ENCODE assay signal across 15 mouse cellular contexts in the genomic region with DNA sequence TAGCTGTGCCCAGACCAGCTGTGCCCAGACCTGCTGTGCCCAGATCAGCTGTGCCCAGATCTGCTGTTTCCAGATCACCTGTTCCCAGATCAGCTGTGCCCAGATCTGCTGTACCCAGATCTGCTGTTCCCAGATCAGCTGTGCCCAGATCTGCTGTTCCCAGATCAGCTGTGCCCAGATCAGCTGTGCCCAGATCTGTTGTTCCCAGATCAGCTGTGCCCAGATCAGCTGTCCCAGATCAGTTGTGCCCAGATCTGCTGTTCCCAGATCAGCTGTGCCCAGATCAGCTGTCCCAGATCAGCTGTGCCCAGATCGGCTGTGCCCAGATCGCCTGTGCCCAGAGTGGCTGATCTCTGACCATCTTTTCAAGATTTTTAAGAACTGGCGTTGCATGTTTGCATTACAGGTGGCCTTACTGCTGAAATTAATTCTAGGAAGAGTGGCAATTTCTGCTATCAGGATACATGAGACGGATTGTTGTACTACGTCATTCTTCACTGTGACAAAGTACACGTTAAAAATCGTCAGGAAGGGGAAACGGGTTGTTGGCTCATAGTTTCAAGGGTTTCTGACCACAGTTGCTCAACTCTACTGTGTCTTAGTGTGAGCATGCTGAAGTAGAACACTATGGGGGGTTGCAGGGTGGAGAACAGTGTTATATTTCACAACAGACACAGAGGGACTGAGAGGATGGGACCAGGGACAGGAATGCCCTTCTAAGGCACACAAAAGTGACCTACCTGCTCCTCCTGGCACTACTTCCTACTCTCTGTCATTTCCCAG.
"Had no signal": no experiment of that assay in that cellular context is flagged by ENCODE, and none has a peak within 500 bp of the region (broad histone marks: within the 10 kb centered on the region; RNA-seq: fewer than 3 reads in every experiment).

No protein-coding gene starts in this region.

- H3K27ac ChIP-seq: intestine, embryonic 15.5 days; left cerebral cortex, adult 2 months; limb, embryonic 10.5 days; liver, embryonic 15.5 days; macrophage; midbrain, embryonic 13.5 days; neural tube, embryonic 12.5 days had no signal

- H3K27me3 ChIP-seq: intestine, embryonic 15.5 days; liver, embryonic 15.5 days; midbrain, embryonic 13.5 days; neural tube, embryonic 12.5 days had no signal

- H3K36me3 ChIP-seq: intestine, embryonic 15.5 days; limb, embryonic 10.5 days; liver, embryonic 15.5 days; midbrain, embryonic 13.5 days; neural tube, embryonic 12.5 days had no signal

- H3K9ac ChIP-seq: intestine, embryonic 15.5 days; liver, embryonic 15.5 days; midbrain, embryonic 13.5 days; neural tube, embryonic 12.5 days had no signal

- H3K4me1 ChIP-seq: intestine, embryonic 15.5 days; limb, embryonic 10.5 days; liver, embryonic 15.5 days; midbrain, embryonic 13.5 days; neural tube, embryonic 12.5 days had no signal

- H3K9me3 ChIP-seq: intestine, embryonic 15.5 days; limb, embryonic 10.5 days; liver, embryonic 15.5 days; midbrain, embryonic 13.5 days; neural tube, embryonic 12.5 days had no signal

- H3K4me2 ChIP-seq: intestine, embryonic 15.5 days; liver, embryonic 11.5 days; liver, embryonic 15.5 days; midbrain, embryonic 13.5 days; neural tube, embryonic 12.5 days had no signal

- ATAC-seq: intestine, embryonic 15.5 days; midbrain, embryonic 13.5 days had no signal

- H3K4me3 ChIP-seq: intestine, embryonic 15.5 days; left cerebral cortex, adult 2 months; limb, embryonic 10.5 days; liver, embryonic 15.5 days; midbrain, embryonic 13.5 days; neural tube, embryonic 12.5 days had no signal

- DNase-seq: kidney, adult 18-20 months; kidney, postnatal 14 days; lung, adult 2 months; lung, postnatal 10 days; spleen, adult 18-20 months; thymus, adult 2 months; thymus, postnatal 25 days had no signal
